Mouse (Mus musculus): ENCODE data around the gene Hoxc12. TPM values are rescaled to one million over a fixed set of nuclear protein-coding genes. Genes with fewer than 3 reads are reported as not detected.

Gene Hoxc12
- total RNA-seq, 2 experiments from 2014 or later = 0.22 TPM; not detected in 1

- no peak for DNase-seq
- intact Hi-C loops (cut with DNase I; ENCODE audit: low total_unique reads) = no loop called here
These were observed 2.1 kb upstream of the Hoxc12 start for GRCm38 (mm10) chr15:102934438-102934837.

- intact Hi-C loops (cut with DNase I; ENCODE audit: low total_unique reads) = loop anchor here (5.0 kb wide), 1 partner anchor 163 kb away; no protein-coding TSS in a partner anchor
- DNase-seq = no peak
These were observed 1.7 kb upstream of the Hoxc12 start for GRCm38 (mm10) chr15:102934897-102935296.

- no peak for DNase-seq
- intact Hi-C loops (cut with DNase I; ENCODE audit: low total_unique reads) = loop anchor here (5.0 kb wide), 1 partner anchor 165 kb away; no protein-coding TSS in a partner anchor
These were observed 594 bp downstream of the Hoxc12 start for GRCm38 (mm10) chr15:102937036-102937666.

- DNase-seq = no peak
- intact Hi-C loops (cut with DNase I; ENCODE audit: low total_unique reads) = loop anchor here (5.0 kb wide), 1 partner anchor 167 kb away; no protein-coding TSS in a partner anchor
These were observed 2.9 kb downstream of the Hoxc12 start for GRCm38 (mm10) chr15:102939256-102940155.

- intact Hi-C loops (cut with DNase I; ENCODE audit: low total_unique reads) = no loop called here
- peak; percentile 77 for DNase-seq
These were observed 6.3 kb downstream of the Hoxc12 start for GRCm38 (mm10) chr15:102942739-102943467.

GRCm38 (mm10) chr15:102943468-102943813 lies 6.9 kb downstream of the Hoxc12 start:
- DNase-seq = no peak
- intact Hi-C loops (cut with DNase I; ENCODE audit: low total_unique reads) = no loop called here

GRCm38 (mm10) chr15:102945185-102946077 lies 8.9 kb downstream of the Hoxc12 start:
- no peak for DNase-seq
- intact Hi-C loops (cut with DNase I; ENCODE audit: low total_unique reads) = no loop called here

GRCm38 (mm10) chr15:102947276-102947675 lies 10.7 kb downstream of the Hoxc12 start:
- intact Hi-C loops (cut with DNase I; ENCODE audit: low total_unique reads) = no loop called here
- no peak for DNase-seq

GRCm38 (mm10) chr15:102948842-102949241 lies 12.3 kb downstream of the Hoxc12 start:
- no peak for DNase-seq
- intact Hi-C loops (cut with DNase I; ENCODE audit: low total_unique reads) = no loop called here

GRCm38 (mm10) chr15:102949696-102950095 lies 13.1 kb downstream of the Hoxc12 start:
- DNase-seq = no peak

GRCm38 (mm10) chr15:102950877-102951276 lies 14.3 kb downstream of the Hoxc12 start:
- intact Hi-C loops (cut with DNase I; ENCODE audit: low total_unique reads) = no loop called here
- no peak for DNase-seq

More at GRCm38 (mm10) chr15:102949696-102950095, 13.1 kb downstream of the Hoxc12 start:
- intact Hi-C loops (cut with DNase I; ENCODE audit: low total_unique reads) = no loop called here

GRCm38 (mm10) chr15:102953561-102953960 lies 17.0 kb downstream of the Hoxc12 start:
- intact Hi-C loops (cut with DNase I; ENCODE audit: low total_unique reads) = no loop called here
- DNase-seq = peak; percentile 48

GRCm38 (mm10) chr15:102954192-102955006 lies 17.8 kb downstream of the Hoxc12 start, which contains the start of gene Hoxc11:
Gene Hoxc11 (plus strand): TSS chr15:102954427.
- intact Hi-C loops (cut with DNase I; ENCODE audit: low total_unique reads) = no loop called here
- DNase-seq = peak; percentile 50

GRCm38 (mm10) chr15:102955007-102955382 lies 18.4 kb downstream of the Hoxc12 start:
- peak; percentile 74 for DNase-seq
- intact Hi-C loops (cut with DNase I; ENCODE audit: low total_unique reads) = no loop called here

GRCm38 (mm10) chr15:102955833-102956640 lies 19.5 kb downstream of the Hoxc12 start:
- DNase-seq = peak; percentile 50
- intact Hi-C loops (cut with DNase I; ENCODE audit: low total_unique reads) = no loop called here

GRCm38 (mm10) chr15:102956906-102957305 lies 20.3 kb downstream of the Hoxc12 start:
- intact Hi-C loops (cut with DNase I; ENCODE audit: low total_unique reads) = no loop called here
- DNase-seq = peak; percentile 7

GRCm38 (mm10) chr15:102959663-102960191 lies 23.2 kb downstream of the Hoxc12 start:
- DNase-seq = peak; percentile 14
- intact Hi-C loops (cut with DNase I; ENCODE audit: low total_unique reads) = no loop called here

Measured in gastrocnemius, postnatal 14 days (tissue).